Mouse (Mus musculus) adrenal gland (tissue): ENCODE data around the gene Bicd2.
"Not testable (repeated sequence)": the region's sequence is repeated elsewhere in the genome, so short reads cannot be mapped to it uniquely, and the experiment has no call there.

Source experiments
- intact Hi-C: fragments of 180-260 bp; cut with DNase I; formaldehyde crosslinking; loops from one replicate; pipeline ENCODE4 v1.15.1; 2025

Bicd2 gene

DNA sequence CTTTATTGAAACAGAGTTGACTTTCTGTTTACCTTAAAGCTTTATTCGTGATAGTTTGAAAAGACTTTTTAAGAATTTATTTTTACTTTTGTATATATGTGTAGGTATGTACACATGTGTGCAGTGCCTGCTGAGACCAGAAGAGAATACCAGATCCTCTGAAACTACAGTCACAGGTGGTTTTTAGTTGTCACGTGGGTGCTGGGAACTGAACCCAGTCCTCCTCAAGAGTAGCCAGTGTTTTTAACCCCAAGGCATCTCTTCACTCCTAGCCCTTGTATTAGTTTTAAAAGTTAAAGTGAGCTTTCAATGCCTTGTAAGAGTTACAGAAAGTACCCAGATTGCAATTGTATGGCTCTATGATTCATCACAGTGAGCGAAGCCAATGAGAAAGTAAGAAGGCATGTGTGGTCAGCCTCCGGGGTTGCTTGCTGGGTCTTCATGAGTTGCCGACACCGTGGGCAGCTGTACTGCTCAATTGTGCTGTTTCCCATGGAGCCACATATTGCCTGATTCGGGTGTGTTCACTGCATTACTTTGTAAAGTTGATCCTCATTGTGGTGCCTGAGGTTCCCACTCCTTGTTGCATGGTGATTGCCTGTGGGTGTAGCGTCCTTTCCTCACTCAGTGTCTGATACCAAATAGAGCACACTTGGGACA, 16.1 kb downstream of the Bicd2 start:
- intact Hi-C loops, result no loop called here

DNA sequence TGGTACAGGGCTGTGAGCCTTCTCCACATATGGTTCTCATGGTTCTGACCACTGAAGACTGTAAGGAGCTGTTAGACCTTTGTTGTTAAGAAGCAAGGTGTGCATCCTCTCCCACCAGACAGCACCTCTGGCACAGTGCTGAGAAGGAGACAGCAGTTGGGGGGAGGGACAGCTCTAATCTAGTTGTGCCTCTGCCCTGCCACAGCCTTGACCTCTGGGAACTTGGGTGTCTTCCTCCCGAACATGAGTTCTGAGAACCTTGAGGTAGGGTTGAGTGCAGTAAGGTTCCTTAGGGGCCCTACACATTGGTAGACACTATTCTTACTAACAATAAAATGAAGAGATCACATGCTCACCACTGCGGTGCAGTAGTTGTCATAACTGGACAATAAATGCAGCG, 16.8 kb downstream of the Bicd2 start:
- intact Hi-C loops, result no loop called here

DNA sequence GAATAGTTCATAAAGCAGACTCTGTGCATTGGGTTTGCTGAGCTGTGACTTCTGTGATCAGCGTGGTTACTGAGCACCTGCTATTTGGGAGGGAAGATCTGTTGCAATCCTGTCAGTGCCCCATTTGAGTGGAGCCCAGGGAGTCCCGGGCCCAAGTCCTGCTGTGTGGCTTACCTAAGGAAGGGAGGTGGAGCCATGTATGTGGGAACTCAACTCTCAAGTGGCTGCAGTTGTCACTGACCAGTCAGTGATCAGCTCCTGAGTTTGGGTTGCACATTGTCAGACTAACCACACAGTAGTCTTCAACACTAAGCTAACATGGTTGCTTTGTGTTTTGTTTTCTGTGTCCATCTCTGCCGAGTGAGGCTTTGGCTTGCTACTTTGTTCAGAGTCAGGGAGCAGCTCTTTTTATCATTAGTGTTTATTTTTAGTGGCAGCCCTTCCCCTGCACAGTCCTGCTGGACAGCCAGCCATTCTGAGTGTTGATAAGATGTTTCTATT, 19.6 kb downstream of the Bicd2 start:
- intact Hi-C loops, result no loop called here

DNA sequence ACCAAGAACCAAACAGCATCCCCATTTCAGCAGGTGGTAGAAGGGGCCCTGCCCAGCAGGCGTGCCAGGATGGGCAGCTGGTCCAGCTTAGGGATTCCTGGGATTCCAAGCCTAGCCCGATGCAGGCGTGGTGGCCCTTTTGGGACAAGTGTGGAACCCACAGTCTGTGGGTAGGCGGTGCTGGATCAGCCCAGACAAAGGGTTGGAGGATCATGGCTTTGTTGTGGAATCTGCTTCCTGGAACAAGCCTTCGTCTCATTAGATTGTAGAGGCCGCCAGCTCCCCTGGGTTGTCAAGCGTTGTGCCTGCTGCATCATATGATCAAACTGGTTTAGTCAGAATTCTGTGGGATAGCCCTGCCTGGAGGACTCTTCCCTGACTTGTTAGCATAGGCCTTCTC, 21.0 kb downstream of the Bicd2 start:
- intact Hi-C loops, result no loop called here

DNA sequence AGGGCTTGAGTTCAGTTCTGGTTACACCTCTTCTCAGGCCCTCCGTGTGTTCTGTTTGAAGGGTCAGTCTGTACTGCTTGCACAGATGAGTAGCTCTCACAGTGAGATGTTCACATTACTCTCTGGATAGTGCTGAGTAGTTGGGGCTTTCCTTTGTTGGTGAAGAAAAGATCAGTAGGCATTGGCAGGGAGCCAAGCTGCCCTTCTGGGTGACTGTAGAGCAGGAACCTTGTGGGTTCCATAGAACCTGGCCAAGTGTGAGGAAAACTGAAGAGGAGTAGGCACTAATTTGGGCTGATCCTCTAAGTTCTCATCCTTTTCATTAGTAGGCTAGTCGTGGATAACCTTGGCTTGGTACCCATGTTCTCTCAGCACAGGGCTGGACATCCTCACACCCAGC, 21.4 kb downstream of the Bicd2 start:
- intact Hi-C loops, result no loop called here

DNA sequence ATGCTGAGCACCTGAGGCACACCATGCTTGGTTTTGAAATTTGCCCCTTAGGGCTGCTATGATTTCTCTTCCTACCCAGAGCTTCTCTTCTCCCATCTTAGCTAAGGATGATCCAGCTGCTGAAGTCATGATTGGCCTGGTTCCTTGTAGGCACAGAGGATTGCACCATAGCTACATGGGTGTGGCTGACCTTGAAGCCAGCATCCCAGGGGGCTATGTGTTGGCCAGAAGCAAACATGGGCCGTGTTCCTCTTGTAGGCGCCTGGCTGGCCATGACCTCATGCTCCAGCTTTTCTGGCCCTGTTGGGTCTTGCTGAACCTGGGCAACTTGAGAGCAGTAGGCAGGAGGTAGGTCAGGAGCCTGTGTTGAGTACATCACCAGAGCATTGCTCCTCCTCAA, 23.3 kb downstream of the Bicd2 start:
- intact Hi-C loops, result no loop called here

DNA sequence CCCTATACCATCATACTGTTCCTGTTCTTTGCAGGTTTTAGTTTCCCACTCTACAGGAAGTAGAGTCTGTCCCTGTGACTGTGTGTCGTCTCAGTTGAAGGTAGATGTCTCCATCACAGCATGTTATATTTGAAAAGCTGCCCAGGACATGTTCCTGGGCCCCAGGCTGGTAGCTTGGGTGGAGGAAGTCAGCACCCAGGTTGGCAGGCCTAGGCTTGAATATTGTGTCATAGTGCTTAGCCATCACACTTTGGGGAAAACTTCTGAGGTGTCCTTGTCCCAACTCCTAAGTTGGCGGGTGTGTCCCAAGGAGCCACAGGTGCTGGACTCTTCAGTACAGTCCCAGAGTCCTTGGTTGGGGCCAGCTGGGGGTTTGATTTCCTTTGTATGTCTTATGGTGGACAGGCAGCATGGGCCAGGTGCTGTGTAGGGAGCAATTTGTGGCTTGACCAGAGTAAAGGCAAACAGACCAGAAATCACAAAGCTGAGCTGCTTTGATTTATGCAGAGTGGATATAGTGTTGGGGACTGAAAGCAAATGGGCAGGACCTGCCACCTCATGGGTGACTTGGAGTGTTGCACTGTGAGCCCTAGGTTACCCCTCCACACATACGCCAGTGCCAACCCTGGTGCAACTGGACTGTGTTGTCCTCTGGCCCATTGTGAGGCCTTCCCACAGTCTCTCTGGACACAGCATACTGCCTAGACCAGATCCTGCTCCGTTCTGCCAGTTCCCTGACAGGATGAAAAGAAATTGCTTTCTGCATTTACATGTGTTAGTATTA, 26.5 kb downstream of the Bicd2 start:
- intact Hi-C loops, result no loop called here

DNA sequence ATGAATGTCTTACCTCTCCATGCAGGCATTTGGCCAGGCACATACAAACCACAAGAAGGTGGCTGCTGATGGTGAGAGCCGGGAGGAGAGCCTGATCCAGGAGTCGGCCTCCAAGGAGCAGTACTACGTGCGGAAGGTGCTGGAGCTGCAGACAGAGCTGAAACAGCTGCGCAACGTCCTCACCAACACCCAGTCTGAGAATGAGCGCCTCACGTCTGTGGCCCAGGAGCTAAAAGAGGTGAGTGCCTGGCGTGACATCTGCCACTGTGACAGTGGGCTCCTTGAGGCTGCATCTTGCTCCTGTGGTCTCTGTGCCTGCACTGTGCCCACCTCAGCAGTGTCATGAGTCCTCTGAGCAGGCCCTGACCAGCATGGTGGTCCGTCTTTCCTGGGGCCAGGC, 28.0 kb downstream of the Bicd2 start:
- intact Hi-C loops, result no loop called here

DNA sequence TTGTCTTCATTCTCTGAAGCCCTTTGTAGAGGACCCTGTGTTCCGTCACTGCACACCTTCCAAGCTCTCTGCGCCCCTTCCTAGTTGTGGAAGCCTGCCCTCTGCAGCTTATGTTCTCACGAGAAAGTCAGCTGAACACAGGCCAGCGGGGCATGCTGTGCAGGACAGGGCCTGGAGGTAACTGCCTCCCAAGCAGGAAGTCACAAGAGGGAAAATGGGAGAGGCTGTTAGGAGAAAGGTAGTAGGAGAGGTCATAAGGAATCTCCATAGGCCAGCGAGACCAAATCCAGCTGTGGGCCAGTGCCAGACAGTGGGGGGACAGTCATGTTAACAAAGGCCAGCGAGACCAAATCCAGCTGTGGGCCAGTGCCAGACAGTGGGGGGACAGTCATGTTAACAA, 28.8 kb downstream of the Bicd2 start:
- intact Hi-C loops, result not testable (repeated sequence)

DNA sequence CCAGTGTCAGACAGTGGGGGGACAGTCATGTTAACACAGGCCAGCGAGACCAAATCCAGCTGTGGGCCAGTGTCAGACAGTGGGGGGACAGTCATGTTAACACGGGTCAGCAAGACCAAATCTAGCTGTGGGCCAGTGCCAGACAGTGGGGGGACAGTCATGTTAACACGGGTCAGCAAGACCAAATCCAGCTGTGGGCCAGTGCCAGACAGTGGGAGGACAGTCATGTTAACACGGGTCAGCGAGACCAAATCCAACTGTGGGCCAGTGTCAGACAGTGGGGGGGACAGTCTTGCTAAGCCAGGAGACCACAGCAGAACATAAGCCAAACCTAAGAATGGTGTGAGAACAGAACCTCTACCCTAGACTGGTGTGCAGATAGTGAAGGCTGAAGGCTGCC, 29.5 kb downstream of the Bicd2 start:
- intact Hi-C loops, result not testable (repeated sequence)

DNA sequence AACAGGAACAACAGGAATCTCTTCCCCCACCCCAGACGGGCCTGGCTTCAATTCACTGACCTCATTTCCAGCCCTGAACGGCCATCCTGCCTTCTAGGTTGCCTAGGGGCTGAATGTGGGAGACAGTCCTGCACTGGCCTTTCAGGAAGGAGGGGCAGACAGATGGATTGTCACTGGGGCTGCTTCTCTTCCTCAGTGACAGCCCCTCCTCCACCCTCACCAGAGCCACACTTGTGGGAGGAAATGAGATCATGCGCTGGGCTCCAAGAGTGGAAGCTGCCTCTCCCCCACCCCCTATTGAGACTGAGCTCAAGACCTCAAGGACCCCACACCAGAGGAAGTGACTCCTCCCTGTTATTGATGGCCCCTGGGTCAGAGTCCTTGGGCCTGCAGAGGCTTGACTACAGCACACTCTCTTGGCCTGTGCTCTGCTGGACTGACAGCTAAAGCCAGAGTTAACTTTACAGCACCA, 30.1 kb downstream of the Bicd2 start:
- intact Hi-C loops, result no loop called here

DNA sequence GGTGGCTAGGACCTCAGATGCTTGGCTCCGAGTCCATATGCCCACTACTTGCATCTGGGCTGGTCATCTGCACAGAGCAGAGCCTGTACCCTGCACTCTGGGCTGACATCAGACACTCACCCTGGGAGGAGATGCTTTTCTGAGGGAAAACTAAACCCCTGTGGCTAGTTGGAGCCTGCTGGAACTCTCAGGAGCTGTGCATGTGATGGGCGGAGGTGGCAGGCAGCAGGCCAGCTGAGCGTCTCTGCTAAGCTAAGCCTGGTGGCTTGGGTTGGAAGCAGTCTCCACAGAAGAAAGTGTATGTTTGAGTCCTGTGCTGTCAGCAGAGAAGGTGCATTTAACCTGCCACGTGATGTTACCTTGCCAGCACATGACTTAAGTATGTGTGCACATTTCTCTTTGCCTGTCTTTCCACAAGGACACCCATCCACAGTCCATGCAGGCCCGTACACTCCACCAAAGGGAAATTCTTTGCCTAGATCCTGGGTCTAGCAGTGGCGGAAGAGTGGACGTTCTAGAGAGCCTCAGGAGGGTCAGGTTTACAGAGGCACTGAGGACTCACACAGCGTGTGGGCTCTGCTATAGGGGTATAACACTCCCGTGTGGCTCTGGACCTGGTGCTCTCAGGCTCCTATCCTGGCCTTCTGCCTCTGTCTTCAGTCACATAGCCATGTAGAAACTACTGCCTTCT, 31.1 kb downstream of the Bicd2 start:
- intact Hi-C loops, result no loop called here

DNA sequence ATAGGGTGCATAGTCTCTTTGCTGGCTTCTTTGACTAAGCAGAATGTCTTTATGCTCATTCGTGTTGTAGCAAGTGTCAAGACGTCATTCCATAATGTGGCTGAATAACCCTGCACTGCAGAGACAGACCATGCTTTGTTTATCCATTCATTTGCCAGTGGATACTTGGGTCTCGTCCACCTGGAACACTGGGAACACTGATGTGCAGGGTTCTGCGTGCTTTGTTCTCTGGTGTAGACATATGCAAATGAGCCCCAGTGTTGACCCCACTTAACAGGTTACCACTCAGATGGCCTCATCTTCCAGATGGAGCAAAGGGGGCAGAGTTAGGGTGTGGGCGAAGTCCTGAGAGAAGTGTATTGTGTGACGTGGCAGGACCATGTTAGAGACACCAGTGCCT, 32.9 kb downstream of the Bicd2 start:
- intact Hi-C loops, result no loop called here

DNA sequence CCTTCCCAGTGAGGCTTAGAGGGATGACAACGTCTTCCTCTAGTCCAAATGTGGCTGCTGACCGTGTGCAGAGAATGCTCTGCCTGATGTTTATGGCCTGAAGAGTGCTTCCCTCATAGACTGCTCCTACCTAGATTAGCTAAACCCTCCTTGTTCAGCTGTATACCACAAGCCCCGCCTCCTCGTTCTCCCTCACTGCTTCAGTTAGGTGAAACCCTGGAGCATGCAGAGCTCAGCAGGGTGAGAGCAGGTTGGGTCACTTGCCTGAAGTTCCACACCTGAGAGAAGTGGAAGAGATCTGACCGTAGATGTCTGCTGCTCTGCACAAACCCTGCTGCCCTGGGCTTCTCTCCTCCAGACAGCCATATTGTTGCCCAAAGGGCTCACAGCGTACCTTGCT, 33.3 kb downstream of the Bicd2 start:
- intact Hi-C loops, result no loop called here

DNA sequence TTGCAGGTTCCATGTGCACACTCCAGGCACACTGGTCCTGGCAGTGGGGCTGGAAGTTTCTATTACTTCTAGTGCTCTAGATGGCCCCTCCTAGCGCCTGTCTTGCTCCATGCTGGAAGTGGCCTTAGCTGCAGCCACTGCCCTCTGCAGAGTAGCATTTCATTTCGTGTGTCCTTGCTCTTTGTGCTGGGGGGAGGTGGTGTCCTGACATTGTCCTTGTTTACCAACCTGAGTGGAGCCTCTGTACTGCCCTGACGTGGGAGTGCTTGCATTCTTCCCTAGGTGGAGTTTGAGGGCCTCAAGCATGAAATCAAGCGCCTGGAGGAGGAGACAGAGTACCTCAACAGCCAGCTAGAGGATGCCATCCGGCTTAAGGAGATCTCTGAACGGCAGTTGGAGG, 36.2 kb downstream of the Bicd2 start:
- intact Hi-C loops, result no loop called here

DNA sequence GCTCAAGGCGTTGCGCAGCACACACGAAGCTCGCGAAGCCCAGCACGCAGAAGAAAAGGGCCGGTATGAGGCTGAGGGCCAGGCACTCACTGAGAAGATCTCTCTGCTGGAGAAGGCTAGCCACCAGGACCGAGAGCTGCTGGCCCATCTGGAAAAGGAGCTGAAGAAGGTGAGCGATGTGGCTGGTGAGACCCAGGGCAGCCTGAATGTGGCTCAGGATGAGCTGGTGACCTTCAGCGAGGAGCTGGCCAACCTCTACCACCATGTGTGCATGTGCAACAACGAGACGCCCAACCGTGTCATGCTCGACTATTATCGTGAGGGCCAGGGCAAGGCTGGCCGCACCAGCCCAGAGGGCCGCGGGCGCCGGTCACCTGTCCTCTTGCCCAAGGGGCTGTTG, 37.9 kb downstream of the Bicd2 start:
- intact Hi-C loops, result no loop called here

DNA sequence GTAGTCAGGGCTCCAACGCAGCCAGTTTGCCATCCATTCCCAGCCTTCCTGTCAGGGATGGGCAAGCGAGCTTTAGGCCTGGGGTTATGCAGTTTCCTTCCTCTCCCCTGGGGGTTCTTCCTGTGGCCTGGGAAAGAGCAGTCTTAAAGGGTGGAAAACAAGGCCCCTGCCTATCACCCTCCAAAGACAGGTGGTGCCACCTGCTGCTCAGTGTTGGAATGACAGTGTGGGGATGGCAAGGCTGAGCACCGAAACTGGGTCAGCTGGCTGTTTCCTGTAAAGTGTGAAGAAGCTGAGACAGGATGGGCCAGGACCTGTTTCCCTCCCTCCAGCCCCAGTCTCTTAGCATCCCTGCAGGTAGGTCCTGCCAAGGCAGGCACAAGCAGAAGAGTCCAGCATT, 39.8 kb downstream of the Bicd2 start:
- intact Hi-C loops, result loop anchor here (1.0 to 10.0 kb wide), 2 partner anchors 42 to 166 kb away; partner anchors contain the start of gene Card19

DNA sequence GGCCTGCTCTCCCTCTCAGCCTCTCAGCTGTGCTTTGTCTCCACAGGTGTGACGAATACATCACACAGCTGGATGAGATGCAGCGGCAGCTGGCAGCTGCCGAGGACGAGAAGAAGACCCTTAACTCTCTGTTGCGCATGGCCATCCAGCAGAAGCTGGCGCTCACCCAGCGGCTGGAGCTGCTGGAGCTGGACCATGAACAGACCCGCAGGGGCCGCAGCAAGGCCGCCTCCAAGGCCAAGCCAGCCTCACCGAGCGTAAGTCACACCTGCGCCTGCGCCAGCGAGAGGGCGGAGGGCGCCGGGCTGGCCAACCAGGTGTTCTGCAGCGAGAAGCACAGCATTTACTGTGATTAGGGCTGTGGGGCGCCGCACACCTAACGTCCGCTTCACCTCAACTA, 41.6 kb downstream of the Bicd2 start:
- intact Hi-C loops, result loop anchor here (10.0 kb wide), 1 partner anchor 168 kb away; the partner anchor contains the start of gene Card19

DNA sequence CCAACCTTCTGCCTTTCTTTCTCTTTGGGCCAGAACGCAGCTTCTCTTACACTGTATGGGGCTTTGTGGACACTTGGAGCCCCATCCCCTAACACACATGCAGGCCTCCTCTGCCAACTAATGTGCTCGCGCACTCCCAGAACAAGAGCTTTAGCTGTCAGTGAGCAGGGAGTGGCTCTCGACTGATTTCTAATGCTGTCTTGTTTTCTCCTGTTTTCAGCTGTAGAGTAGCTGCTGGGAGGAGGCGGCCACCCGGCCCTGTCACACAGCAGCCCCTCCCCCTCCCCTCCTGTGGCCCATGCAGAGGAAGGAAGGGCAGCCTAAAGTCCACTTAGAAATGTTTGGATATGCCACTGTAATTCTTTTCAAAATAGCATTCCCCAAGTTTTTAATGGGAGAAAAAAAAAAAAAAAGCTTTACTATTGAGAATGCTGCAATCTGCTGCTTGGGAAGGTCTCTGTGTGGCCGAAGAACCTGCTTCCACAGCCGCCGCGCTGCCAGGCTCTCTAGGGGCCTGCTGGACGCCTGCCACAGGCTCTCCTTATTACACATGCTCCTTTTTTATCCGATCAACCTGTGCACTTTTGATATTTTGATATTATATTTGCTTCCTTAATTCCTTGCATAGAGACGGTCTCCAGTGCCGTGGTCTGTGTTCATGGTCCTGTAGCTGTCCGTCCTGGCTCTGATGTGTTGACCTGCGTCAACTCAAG, 43.5 kb downstream of the Bicd2 start:
- intact Hi-C loops, result loop anchor here (10.0 kb wide), 1 partner anchor 170 kb away; the partner anchor contains the start of gene Card19

DNA sequence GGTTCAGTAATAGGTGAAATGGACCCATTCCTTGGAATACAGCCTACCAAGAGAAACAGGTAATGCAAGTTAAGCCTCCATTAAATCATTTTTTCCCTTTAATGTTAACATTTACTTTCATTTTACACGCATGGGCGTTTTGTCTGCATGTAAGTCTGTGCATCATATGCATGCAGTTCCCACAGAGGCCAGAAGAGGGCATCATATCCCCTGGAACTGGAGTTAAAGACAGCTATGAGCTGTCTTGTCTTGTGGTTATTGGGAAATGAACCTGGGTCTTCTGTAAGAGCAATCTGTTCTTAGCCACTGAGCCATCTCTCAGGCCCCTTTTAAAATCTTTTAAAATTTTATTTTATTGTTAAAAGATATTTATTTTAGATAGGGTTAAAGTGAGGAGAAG, 50.0 kb downstream of the Bicd2 start:
- intact Hi-C loops, result no loop called here

DNA sequence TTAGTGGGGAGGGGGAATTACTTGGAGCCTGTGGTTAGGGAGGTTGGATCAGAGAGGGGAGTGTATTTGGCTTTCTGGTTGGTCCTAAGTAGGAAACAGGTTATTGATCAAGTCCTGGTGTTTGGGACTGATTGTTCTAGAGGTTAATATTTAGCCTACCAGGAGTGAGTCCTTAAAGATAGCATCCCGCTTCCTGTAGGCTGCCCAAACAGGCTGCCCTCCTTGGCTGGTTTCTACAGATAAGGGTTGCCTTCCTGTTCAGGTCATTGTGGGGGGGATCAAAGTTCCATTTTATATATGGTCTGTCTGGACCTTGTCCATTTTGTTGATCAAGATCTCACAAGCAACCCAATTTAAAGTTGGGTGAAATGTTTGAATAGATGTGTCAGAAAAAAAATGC, 52.2 kb downstream of the Bicd2 start:
- intact Hi-C loops, result no loop called here
